Mouse (Mus musculus): ENCODE results near the gene Ptger4.

Gene Ptger4

GRCm38 (mm10) chr15:5165121-5165773 is 78.7 kb downstream of the Ptger4 start:
- DNase-seq (ENCODE audit: low read depth, low spot score) = no peak

- DNase-seq (ENCODE audit: low read depth, low spot score) = no peak
Observed at GRCm38 (mm10) chr15:5158827-5159226, 85.2 kb downstream of the Ptger4 start.

GRCm38 (mm10) chr15:5157386-5157785 is 86.6 kb downstream of the Ptger4 start:
- DNase-seq (ENCODE audit: low read depth, low spot score) = no peak

All from retina, adult 2 months (tissue).